Mouse (Mus musculus): ENCODE results near the gene Pdk2.

Pdk2 gene

DNA sequence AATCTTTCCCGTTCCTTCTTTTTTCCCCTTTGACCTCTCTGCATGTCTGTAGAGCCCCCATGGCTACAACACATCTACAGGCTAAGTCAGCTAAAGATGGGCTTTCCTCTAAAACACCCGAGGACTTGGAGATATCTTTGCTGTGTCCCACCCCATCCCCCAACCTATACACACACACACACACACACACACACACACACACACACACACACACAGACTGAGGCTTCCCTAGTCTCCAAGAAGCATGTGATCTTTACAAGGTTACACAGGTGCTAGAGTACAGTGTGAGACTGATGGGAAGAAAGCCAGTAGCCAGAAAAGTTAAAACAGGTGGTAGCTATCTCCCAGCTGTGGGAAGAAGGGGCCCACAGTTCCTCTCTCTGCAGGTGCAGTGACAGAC is 54.7 kb downstream of the Pdk2 start:
- peak in 1 of 2 experiments; percentile 35 for DNase-seq

DNA sequence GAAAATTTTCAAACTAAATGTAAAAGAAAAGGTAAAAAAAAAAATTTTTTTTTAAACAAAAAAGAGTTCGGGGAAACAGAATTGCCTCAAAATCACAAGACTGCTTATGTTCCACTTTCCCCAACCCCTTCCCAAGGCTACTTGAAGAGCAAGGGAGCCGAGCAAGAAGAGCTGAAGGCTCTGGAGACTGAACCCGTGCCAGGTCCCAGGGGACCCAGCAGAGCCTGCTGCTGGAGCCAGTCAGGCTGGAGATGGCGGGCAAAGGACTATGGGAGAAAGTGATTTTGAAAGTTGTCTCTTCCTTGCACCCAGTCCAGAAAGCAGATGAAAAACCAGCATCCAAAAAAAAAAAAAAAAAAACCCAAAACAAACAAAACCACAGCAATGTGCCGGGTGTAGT is 55.3 kb downstream of the Pdk2 start:
- no peak for DNase-seq

DNA sequence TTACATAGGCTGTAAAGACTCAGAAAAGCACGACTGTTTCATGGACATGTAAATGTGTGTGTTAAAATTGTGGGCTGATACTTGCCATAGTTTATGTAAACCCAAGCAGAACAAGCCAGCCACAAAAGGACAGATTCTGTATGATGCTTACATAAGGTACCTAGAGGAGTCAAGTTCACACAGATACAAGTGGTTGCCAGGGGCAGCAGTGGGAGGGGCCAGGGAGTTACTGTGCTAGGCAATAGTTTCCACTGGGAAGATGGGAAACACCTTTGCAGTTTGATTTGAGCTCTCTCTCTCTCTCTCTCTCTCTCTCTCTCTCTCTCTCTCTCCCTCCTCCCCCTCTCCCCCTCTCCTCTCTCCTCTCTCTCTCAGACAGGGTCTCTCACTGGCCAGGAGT is 56.0 kb downstream of the Pdk2 start:
- DNase-seq, result no peak

DNA sequence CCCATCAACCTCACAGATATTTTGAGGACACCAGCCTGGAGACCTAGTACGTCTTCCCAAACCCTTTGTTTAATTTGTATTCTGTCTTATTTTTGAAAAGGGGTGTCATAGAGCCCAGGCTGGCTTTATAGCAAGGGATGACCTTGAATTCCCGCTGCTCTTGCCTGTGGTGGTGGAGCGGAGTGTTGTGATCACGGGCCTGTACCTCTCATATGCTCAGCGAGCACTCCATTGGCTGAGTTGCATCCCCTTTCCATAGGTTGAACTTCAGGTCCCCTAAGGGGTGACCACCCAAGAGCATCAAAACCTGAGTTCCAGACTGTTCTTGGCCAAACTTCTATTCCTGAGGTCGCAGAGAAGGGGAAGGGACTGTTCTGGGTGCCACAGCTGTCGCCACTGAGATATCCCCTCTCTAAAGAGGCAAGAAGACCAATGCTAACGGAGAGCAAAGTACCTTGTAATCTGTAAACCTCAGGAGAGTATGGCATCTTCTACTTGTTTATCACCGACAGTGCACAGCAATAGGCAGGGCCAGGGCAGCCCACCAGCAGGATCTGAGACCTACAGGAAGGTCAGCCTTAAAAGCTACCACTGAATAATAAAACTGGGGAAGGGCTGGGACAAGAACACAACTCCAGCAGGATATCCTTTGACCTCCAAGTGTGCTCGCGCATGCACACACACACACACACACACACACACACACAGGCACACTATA is 61.5 kb downstream of the Pdk2 start:
- DNase-seq, result no peak

DNA sequence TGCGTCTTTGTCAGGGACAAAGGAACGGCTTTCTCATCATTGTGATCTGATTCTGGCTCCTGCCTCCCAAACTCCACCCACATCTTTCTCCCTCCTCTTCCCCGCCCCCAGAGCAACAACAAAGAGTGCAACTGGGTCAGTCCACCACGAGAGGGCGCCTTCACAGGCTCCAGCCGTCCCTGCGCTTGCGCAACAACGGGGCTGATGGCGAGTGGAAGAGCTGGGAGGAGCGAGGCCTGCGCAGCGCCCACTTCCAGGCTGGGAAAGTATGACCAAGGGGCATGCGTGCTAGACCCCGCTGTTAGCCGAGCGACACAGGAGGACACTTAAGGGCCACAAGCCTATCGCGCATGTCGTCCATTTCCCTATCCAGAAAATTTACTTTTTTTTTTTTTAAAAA is 62.2 kb downstream of the Pdk2 start:
- DNase-seq, result peak; percentile 94 to 95

DNA sequence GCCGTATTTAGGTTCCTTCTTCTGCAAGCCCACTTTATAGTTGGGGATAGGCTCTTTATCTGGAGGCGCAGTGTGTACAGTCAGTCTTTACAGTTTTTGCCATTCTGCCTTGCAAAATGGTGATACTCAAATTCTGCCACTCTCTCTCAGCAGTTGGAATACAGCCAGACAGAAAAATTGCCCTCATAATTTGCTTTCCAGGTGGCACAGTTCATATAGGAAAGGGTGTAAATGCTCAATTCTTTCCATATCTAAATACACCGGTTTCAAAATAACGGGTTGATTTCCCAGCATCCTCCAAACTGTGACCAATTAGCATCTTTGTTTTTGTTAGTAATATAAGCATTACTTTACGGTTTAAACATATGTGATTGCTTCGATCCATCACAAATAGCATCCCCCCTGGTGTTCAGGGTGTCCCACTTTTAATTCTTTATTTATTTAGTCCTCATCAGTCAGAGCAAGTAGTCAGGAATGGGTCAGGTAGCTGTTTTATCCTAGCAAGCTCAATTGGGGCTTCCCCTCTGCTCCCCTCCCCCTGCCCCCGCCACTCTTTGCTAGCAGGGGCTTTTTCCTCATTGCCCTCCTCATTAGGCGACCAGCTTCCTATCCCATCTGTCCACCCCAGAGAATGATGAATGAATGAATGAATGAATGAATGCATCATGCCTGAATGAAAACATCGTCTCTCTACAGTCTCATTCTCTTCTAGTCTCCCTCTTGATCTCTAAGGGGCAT is 62.8 kb downstream of the Pdk2 start:
- no peak for DNase-seq

All from thymus, postnatal 36 days (tissue).